Mouse (Mus musculus) cerebral cortex, adult 2 months (tissue): ENCODE data around the gene Numbl.

Source experiments
- WGBS: fragments of 180-500 bp; shearing (Covaris S2); methylation state at CpG from one replicate; pipeline ENCODE4 v1.1.7; 2018; 5-methylcytosine and 5-hydroxymethylcytosine counted together

Gene Numbl

DNA sequence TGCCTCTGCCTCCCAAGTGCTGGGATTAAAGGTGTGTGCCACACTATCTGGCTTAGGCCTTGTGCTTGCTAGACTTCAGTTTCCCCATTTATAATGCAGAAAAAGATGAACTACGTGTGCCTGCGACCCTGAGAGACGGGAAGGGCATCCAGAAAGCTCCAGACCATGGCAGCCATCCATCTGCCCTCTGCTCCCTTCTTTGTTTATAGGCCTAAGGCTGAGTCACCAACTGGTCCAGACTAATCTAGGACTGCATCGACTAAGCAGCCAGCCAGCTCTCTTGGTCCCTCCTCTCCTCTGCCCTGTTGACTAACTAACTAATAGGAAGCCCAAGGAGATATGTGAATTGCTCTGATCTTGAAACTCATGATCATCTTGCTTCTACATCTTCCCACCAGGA lies 37.7 kb downstream of the Numbl start:
- 77% methylated on average over 4 of the region's 4 CpGs for WGBS

DNA sequence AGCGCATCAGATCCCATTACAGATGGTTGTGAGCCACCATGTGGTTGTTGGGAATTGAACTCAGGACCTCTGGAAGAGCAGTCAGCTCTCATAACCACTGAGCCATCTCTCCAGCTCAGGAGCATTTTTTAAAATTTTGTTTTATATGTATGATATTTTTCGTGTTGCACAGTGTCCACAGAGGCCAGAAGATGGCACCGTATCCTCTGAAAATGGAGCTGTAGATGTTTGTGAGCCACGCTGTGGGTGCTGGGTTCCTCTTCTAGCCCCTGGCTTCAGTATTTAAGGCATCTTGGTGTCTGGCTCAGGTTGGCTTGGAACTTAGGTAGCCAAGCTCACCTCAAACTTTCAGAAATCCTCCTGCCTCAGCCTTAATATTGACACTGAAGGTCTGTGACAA lies 38.3 kb downstream of the Numbl start:
- 91% methylated on average over 4 of the region's 4 CpGs for WGBS

DNA sequence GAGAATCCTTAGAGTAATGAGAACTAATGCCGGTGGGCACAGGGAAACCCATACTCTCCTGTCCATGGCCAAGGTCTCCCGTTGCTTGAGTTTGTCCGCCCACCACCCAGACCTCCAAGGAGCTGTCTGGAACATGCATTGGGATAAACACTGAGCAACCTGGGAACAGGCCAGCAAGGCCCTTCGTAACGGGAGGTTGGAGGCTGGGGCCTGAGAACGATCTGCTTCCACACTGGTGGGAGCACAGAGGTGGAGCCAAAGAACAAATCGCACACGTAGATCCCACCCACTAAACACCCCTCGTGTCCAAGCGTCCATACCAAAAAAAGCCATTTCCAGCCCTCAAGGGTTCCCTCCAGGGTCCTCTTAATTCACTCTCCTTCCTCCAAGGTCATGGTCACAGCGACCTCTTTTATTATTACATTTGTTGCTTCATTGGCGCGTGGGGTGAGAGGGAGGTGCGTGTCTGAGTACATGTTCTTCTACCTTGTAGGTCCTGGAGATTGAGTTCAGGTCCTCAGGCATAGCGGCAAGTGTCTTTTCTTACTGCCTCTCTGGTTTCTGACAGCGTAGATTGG lies 39.9 kb downstream of the Numbl start:
- WGBS: 78% methylated on average over 16 of the region's 16 CpGs

DNA sequence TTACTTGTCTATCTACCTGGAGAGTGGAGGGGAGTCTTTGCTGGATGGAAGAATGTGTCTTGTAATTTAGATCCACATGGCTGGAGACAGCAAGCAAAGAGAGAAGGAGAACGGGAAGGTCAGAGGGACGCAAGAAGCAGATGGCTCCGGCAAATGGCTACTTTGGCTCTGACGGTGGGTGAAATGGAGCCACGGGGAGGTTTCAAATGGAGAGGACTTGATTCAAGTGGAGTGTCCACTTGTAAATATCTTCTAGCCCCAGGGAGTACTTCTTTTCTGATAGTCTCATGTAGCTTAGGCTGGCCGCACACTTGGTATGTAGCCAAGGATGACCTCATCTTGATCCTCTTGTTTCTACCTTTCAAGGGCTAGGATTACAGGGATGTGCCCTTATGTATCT lies 40.6 kb downstream of the Numbl start:
- 89% methylated on average over 6 of the region's 6 CpGs for WGBS

DNA sequence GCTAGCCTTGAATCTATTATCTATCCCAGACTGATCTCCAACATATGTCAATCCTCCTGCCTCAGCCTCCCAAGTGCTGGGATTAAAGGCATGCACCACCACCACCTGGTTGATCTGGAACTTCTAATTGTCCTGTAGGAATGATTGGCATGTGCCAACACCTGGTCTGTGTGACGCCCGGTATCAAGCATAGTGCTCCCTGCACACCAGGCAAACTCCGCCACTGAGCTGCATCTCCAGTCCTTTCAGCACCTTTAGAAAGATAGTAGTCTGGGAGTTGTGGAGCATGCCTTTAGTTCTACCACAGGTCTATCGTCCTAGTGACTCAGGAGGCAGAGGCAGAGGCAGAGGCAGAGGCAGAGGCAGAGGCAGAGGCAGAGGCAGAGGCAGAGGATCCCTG lies 42.1 kb downstream of the Numbl start:
- 77% methylated on average over 4 of the region's 4 CpGs for WGBS

DNA sequence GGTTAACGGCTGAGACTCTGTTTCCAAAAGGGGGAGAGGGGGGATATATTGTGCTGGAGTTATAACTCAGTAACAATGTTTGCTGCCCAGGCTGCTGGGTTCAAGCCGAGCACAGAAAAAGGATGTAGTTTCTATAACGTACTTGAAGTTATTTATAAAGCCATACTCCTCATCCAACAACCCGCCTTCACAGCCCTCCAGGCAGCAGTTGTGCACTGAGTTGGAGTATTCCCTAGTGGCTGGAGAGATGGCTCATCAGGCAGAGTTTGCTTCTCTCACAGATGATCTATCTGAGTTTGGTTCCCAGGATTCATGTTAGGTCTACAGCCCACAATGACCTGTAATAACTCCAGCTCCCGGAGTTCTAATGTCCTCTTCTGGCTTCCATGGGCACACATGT lies 42.6 kb downstream of the Numbl start:
- 37% methylated on average over 5 of the region's 5 CpGs for WGBS

DNA sequence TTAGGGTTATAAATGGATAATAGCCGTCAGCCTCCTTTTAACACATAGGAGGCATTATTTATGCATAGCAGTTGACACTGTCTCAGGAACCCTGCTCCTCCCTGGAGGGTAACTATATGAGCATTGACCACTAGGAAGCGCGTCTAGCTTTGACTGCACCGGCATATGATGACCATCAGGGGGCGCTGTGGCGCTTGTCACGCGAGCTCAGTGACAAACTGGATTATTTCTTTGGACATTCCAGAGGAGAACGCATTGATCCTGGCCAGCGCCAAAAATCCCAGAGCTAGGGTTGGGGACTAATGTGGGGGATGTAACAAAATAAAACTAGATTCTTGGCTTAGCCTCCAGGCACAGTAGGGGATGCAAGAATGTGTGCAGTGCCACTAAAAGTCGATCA lies 43.9 kb downstream of the Numbl start:
- 8% methylated on average over 11 of the region's 11 CpGs for WGBS

DNA sequence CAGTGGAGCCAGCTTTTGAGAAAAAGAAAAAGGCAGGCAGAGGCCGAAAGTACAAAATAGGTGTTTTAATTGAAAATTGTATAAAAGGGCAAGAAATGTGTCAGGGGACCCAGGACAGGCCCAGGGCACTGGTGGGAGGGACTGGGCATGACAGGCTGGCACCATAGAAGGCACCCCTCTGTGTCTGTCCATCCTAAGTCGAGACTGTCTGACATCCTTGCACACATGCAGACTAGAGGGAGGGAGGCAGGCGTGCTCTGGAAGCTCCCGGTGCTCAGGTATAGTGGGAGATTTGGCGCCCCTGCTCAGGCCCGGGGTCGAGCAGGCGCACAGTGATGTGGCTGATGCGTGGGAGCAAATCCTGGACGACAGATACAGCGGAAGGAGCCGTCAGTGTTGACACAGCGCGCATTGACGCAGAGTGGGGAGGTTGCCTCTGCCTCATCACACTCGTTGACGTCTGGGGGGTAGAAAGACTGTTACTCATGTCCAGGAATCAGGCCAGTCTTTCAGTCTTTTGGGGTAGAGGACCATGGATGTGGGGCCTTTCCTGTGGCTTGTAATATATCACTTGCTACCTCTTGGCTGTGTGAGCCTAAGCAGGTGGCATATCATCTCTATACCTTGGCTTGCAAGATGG lies 47.0 kb downstream of the Numbl start:
- 89% methylated on average over 17 of the region's 17 CpGs for WGBS

DNA sequence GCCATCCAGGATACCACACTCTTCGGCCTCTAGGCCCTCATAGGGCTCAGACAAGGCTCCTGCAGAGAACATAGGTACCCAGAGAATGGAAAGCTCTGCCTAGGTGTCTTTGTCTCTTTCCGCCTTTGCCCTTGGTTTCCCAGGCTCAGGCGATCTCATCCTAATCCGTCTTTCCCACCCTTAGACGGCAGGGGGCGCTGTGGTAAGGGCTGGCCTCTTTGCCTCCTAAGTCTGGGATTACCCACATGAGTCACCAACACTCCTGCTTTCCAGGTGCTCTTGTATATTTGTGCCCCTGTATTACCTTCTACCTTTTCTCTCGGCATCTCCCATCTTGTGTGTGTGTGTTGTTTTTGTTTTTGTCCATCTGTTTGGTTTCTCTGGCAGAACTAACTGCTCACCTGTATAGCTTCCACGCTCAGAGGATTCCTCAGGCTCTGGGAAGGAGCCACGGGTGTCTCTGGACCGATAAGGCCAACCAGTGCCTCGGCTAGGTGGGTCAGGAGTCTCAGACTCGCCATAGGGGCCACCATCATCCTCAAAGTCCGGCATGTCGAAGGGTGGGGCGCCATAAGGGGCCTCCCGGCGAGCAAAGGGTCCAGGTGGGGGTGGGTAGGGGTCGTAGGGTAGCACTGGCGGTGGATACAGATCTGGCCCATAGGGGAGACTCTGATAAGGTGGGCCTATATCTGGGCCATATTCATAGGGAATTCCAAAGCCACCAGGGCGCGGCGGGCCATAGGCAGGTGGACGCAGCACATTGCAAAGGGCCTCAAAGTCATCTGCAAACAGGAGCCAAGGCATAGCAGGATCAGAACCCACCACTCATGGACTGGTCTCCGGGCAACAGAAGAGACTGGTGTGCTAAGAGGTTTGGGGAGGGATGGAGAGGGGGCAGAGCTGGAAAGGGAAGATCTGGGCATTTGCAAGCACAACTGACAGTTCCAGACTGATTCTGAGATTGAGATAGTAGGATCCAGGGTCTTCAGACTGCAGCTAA lies 48.2 kb downstream of the Numbl start:
- WGBS: 84% methylated on average over 24 of the region's 24 CpGs

DNA sequence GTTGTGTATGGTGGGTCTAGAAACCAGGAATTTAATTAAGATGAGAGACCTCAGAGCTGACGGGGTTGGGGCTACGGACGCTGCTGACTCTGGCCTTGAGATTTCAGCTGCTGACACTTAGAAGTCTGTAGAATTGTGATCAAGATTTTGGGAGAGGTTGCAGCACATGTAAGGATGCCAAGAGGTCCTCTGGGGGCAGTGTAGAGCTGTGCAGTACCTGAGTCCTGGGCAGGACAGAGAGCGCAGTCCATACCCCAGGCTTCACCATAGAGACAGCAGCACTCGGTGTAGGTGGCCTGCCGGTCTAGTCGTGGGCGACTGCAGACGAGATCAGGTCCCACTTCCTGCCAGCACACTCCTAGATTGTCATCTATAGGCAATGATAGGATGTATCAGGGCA lies 49.3 kb downstream of the Numbl start:
- WGBS: 70% methylated on average over 9 of the region's 9 CpGs

DNA sequence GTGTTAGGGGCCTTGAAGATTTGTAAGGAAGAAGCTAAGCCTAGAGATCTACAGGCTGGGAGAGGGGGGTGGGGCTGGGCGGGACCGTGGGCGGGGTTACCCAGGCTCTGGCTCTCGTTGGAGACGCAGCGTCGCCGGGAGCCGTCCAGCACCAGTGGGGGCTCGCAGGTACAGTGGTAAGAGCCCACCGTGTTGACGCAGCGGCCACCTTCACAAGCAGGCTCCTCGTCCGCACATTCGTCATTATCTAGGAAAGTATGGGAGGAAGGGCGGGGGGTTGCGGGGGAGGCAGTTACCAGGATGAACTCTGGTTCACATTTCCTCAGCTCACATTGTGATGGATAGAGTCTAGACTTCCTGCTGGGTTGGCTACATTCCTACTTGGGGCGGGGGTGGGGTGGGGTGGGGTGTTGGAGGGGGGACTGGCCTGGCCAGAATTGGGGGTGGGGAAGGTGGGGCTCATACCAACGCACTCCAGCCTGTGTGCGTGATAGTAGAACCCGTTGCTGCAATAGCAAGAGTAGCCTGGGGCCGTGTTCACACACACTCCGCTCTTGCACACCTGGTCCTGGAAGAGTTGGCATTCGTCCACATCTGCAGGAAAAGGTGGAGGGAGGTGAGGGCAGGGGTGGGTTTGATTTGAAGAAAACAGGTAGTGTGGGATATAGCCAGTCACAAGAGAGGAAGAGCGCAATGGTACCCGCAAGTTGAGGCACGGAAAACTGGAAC lies 50.8 kb downstream of the Numbl start:
- WGBS: 39% methylated on average over 28 of the region's 28 CpGs

DNA sequence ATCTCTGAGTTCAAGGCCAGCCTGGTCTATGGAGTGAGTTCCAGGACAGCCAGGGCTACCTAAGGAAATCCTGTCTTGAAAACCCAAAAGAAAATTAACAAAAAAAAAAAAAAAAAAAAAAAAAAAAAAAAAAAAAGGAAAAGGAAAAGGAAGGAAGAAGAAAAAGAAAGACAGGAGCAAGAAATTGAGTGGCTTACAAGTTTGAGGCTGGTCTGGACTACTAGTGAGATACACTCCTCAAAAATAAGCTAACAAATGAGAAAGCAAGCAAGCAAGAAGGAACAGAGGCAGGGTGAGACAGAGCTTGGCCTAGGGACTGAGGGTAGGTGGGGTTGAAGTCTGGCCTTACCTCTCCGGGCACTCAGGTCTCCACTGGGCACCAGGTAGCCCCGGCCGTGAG lies 51.6 kb downstream of the Numbl start:
- 86% methylated on average over 3 of the region's 3 CpGs for WGBS

DNA sequence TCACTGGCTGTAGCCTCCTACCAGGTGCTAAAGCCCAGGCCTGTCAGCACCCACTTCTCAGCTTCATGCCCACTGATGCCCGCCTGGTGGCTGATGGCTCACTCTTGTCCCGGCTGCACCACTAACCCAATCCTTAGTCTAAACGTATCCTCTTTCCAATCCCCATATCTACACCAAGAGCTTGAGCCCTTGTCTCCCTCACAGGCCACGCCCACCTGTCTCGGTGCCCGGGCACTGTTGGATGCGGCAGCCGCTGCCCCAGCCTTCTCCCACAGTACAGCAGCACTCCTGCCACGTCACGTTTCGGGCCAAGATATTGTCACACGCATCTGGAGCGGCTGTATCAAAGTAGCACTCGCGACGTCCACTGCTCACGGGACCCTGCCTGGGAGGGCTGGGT lies 52.1 kb downstream of the Numbl start:
- WGBS: 31% methylated on average over 17 of the region's 17 CpGs

DNA sequence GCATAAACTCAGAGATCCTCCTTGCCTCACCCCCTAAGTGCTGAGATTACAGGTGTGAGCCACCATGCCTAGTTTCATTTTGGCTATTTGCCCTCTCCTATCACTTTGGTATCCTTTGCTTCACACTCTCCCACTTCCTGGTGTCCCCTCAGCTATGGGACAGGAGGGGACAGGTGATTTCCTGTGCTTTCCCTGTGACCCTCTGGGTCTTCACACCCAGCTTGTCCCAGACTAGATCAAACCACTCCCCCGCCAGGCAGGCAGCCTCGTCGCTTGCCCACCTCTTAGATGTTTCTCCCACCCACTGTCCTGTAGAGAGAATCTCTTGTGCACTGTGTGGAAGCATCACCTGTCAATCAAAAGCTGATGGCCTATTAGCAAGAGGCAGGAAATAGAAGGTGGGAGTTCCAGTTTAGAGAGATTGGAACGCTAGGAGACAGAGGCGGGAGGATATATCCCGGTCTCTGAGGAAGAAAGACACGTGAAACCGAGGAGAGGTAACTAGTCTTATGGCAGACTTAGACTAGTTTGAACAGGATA lies 52.8 kb downstream of the Numbl start:
- WGBS: 65% methylated on average over 8 of the region's 8 CpGs

DNA sequence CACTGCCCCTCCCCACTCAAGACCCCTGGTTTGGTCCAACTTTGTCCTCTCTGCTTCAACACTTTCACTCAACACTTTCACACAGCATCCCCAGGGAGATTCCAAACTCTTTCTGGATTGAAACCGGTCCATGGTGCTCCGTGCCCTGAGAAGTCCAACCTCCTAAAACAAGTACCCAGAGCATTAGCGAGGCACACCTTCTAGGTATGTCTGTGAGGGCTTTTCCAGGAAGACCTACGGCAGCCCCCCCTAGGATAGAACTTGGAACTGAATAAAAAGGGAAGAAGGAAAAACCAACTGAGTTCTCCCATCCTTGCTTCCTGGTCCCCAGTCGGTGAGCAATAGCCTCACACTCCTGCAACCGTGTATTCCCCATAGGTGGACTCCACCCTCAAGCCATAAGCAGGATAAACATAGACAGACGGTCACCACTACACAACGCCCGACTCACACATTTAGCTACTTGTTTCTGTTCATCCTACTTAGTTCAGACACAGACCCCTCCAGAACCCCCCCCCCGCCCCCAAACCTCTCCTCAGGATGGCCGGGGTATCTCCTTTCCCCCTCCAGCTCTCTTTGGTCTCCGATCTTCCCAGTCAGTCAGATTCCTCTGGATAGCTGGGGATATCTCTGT lies 53.5 kb downstream of the Numbl start:
- WGBS: 93% methylated on average over 12 of the region's 12 CpGs

DNA sequence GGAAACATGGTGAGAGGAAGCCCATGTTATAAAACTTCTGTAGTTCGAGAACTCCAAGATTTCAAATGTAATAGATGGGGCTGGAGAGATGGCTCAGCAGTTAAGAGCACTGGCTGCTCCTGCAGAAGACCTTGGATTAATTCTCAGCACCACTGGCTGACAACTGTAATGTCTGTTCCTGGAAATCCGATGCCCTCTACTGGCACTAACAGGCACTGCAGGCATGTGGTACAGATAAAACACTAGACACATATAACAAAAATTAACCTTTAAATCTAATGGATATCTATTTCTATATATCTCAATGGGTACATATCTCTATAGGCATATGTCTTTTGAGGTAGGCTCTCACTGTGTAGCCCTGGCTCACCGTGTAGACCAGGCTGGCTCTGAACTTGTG lies 56.2 kb downstream of the Numbl start:
- WGBS: 94% methylated on average over 3 of the region's 3 CpGs

DNA sequence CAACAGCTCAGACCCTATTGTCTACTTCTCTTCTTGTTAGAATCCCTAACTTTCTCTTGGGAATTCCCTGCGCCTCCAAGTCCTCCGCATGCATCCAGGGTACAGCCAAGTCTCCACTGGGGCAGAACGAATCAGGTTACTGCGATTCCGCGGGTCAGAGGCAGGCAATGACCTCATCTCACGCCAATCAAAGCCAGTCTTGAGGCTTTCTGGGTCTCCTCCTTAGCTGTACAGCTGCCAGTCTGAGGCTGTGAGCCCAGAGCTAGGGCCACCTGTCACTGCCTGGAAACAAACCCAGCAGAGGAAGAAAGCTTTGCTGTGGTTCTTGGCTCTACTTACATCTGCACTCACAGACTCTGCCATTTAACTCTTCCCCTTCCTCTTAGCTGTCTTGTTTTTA lies 57.7 kb downstream of the Numbl start:
- WGBS: 48% methylated on average over 7 of the region's 7 CpGs

DNA sequence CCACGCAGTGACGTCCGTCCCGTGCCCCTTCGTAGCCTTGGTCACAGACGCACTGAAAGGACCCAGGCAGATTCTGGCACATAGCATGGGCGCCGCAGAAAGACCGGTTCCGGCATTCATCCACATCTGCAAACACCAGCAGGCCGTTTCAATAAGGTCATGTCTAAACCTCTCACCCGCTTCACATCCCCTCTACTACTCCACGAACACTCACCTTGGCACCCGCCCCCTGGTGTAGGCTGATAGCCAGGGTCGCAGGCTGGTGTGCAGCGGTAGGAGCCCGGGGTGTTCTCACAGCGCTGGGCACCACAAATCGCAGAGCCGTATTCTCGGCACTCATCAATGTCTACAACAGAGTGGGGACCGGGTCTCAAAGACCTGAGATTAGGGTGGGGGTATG lies 61.2 kb downstream of the Numbl start:
- 92% methylated on average over 22 of the region's 22 CpGs for WGBS

DNA sequence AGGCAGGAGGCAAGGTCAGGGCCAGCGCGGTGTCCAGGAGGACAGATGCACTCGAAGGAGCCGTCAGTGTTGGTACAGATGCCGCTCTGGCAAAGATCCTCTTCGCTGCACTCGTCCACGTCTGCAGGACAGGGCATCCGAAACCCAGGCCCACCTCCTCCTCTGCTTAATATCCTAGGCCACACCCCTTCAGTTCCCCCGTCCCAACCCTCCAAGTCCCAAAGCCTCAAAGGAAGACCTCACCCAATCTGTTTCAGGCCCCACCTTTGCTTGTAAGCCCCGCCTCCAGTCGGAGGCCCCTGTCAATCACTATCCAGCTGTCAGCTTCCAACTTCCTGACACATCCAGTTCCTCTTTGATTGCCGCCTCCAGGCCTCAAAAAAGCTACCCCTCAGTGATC lies 64.1 kb downstream of the Numbl start:
- WGBS: 56% methylated on average over 13 of the region's 13 CpGs

DNA sequence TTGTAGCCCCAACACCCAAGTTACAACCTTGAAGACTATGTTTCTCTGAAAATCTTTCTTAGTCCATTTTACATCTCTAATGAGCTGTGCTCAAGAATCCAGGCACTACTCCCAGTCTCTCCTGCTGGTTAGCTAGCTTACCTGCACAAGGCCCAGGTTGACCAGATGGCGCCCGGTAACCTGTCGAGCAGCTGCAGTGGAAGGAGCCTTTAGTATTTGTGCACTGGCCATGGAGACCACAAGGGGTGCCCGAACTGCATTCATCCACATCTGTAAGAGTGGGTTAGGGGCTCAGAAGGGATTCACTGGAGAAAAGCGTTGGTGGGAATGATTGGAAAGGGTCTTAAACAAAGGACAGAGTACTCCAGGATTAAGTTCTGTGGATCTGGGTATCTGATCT lies 64.8 kb downstream of the Numbl start:
- WGBS: 95% methylated on average over 5 of the region's 5 CpGs

DNA sequence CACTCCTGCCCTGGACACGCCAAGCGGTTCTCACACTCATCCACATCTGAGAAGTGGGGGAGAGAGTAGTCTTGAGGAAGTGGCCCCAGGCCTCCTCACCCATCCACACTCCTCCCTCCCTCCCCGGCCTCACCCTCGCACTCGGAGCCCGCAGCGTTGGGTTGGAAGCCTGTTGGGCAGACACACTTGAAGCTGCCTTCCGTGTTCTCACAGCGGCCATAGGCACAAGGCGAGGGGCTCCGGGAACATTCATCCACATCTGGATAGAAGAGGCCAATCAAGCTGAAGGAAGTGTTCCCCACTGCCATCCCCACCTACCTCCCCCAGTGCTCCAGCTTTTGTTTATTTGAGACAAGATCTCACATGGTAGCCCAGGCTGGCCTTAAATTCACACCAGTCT lies 65.9 kb downstream of the Numbl start:
- WGBS: over 99% methylated on average over 11 of the region's 11 CpGs
